Mouse (Mus musculus) MEL (cell line): ENCODE results near the gene Cmbl.
A peak's percentile ranks its signal among the peaks of the same experiment; 100 is the strongest.

ENCODE experiments used
- CTCF ChIP-seq, 3 experiments: IDR thresholded peaks in 2 of 3; conservative IDR thresholded peaks in 1 of 3; 2 replicates each; pipeline ENCODE4 v1.5.1; 2011 to 2012; ENCODE audit warnings: low read length in 3 of 3, low read depth in 2 of 3, mild to moderate bottlenecking in 2 of 3, improper control_type of control experiment in 1 of 3, inconsistent platforms in 1 of 3, mixed read lengths in 1 of 3, moderate library complexity in 1 of 3; ENCODE audit not compliant: control insufficient read depth in 1 of 3, insufficient read depth in 1 of 3, poor library complexity in 1 of 3, severe bottlenecking in 1 of 3
- POLR2A ChIP-seq, 2 experiments: IDR thresholded peaks; 2 replicates each; pipeline ENCODE4 v1.6.1; 2011 to 2012; ENCODE audit warnings: low read length in 2 of 2, mild to moderate bottlenecking in 2 of 2, control low read depth in 1 of 2, improper control_type of control experiment in 1 of 2, low read depth in 1 of 2, moderate library complexity in 1 of 2; ENCODE audit not compliant: control insufficient read depth in 1 of 2, insufficient read depth in 1 of 2, poor library complexity in 1 of 2
- POLR2AphosphoS5 ChIP-seq: IDR thresholded peaks from 2 replicates; pipeline ENCODE4 v1.6.1; 2012; ENCODE audit warnings: low read depth, borderline replicate concordance, mild to moderate bottlenecking, inconsistent platforms, low read length, moderate library complexity, mixed read lengths
- RCOR1 ChIP-seq: IDR thresholded peaks from 2 replicates; pipeline ENCODE4 v1.6.1; 2012; ENCODE audit warnings: low read depth, mild to moderate bottlenecking, inconsistent platforms, low read length, improper control_type of control experiment
- USF1 ChIP-seq: IDR thresholded peaks from 2 replicates; pipeline ENCODE4 v1.6.1; 2014; ENCODE audit warnings: low read depth, mild to moderate bottlenecking, inconsistent platforms, low read length, improper control_type of control experiment, moderate library complexity

DNA sequence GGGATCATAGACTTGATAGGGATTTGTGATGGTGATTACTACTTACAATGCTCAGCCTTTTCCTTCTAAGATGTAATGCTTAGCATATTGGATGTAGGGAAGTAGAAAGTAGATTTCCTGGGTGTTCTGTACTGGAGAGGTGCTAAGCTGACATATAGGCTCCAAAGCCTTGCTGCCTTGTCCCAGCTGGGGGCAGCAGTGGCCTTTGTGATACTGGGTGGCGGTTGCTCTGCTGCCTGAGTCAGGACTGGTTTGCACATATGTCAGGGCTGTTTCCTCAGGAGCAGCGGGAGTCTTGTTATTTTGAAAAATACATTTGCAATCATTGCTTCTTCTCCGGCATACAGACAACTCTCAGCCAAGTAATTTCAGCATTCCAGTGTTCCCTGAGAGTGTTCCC is 45.8 kb downstream of the Cmbl start:
- TF ChIP-seq RCOR1 (no peak), CTCF (IDR thresholded peaks at IDR 0.05 in 2 of 3, conservative IDR thresholded peaks at IDR 0.05 in 1 of 3; ENCODE audit: control insufficient read depth in 1 of 3, insufficient read depth in 1 of 3, low read depth in 2 of 3, low read length in 3 of 3, poor library complexity in 1 of 3, severe bottlenecking in 1 of 3) (peak; percentile 22 to 46 (median 37)), USF1 (no peak), POLR2AphosphoS5 (no peak), POLR2A (IDR thresholded peaks at IDR 0.05; ENCODE audit: control insufficient read depth in 1 of 2, insufficient read depth in 1 of 2, low read depth in 1 of 2, low read length in 2 of 2, poor library complexity in 1 of 2) (no peak)
